Mouse (Mus musculus) cortical plate, adult 2 months (tissue): ENCODE results near the gene Fkbp1a. TPM values are rescaled to one million over a fixed set of nuclear protein-coding genes. Genes with fewer than 3 reads are reported as not detected.

Experiments
- H3K27ac ChIP-seq: fragments of 200-500 bp; 2 replicates; pipeline ENCODE4 v1.5.1; 2012; ENCODE audit warnings: low read length, control low read depth, inconsistent platforms; ENCODE audit not compliant: insufficient read depth
- H3K4me1 ChIP-seq: fragments of 200-500 bp; 2 replicates; pipeline ENCODE4 v1.6.1; 2011; ENCODE audit warnings: low read length; ENCODE audit not compliant: control insufficient read depth, insufficient read depth
- H3K4me3 ChIP-seq: fragments of 200-500 bp; 2 replicates; pipeline ENCODE4 v1.5.1; 2011; ENCODE audit warnings: mild to moderate bottlenecking, low read length, control low read depth; ENCODE audit not compliant: insufficient read depth
- CTCF ChIP-seq: fragments of 200-500 bp; IDR thresholded peaks from 2 replicates; pipeline ENCODE4 v1.5.1; 2011; ENCODE audit warnings: mild to moderate bottlenecking, control low read depth, low read length; ENCODE audit not compliant: insufficient read depth; ENCODE audit errors: extremely low read depth
- POLR2A ChIP-seq: fragments of 200-500 bp; IDR thresholded peaks from 2 replicates; pipeline ENCODE4 v1.6.1; 2011; ENCODE audit warnings: mild to moderate bottlenecking, low read length, control low read depth; ENCODE audit not compliant: insufficient read depth; ENCODE audit errors: extremely low read depth
- polyA plus RNA-seq: library from polyadenylated mRNA; depleted of rRNA; stranded (reverse); fragments of >200 nt; gene quantifications from 2 replicates; pipeline ENCODE4 v1.2.3, GENCODE M21; 2012; rRNA removed

Fkbp1a gene
- polyA plus RNA-seq, 1 experiment, result 493 TPM

GRCm38 (mm10) chr2:151598068-151598467, 55.8 kb downstream of the Fkbp1a start:
- peaks cover 21% of the 10 kb centered on the region for H3K4me1 ChIP-seq
- TF ChIP-seq CTCF (no peak), POLR2A (no peak)
- 0 out of 2 replicates have a peak overlapping the region, but pooled peaks have one; percentile 18 for H3K27ac ChIP-seq
- no peak overlapping the region for H3K4me3 ChIP-seq

- H3K4me3 ChIP-seq, result no peak overlapping the region
- no peak for TF ChIP-seq CTCF
- TF ChIP-seq POLR2A, result no peak
- peak overlapping the region; percentile 39 for H3K27ac ChIP-seq
- peaks cover 40% of the 10 kb centered on the region for H3K4me1 ChIP-seq
Measured at GRCm38 (mm10) chr2:151602106-151602505, 59.8 kb downstream of the Fkbp1a start.

- H3K27ac ChIP-seq, result peak overlapping the region; percentile 84; the same call in 1 of the 2 replicates
- no peak overlapping the region for H3K4me3 ChIP-seq
- TF ChIP-seq POLR2A, result 0 out of 2 replicates have a peak, but pooled peaks have one; percentile 8
- TF ChIP-seq CTCF, result no peak
- H3K4me1 ChIP-seq, result peaks cover 36% of the 10 kb centered on the region
Measured at GRCm38 (mm10) chr2:151603630-151604029, 61.3 kb downstream of the Fkbp1a start.

GRCm38 (mm10) chr2:151605437-151605987, 63.2 kb downstream of the Fkbp1a start:
- H3K27ac ChIP-seq, result peak overlapping the region; percentile 43
- peaks cover 45% of the 10 kb centered on the region for H3K4me1 ChIP-seq
- H3K4me3 ChIP-seq, result no peak overlapping the region
- TF ChIP-seq CTCF (no peak), POLR2A (no peak)

- no peak overlapping the region for H3K4me3 ChIP-seq
- TF ChIP-seq CTCF (no peak), POLR2A (no peak)
- peak overlapping the region; percentile 71; the same call in 1 of the 2 replicates for H3K27ac ChIP-seq
- H3K4me1 ChIP-seq, result peaks cover 30% of the 10 kb centered on the region
Measured at GRCm38 (mm10) chr2:151608435-151608834, 66.2 kb downstream of the Fkbp1a start.

GRCm38 (mm10) chr2:151609974-151610373, 67.7 kb downstream of the Fkbp1a start:
- H3K4me1 ChIP-seq, result peaks cover 22% of the 10 kb centered on the region
- H3K4me3 ChIP-seq, result no peak overlapping the region
- TF ChIP-seq POLR2A, result no peak
- 0 out of 2 replicates have a peak overlapping the region, but pooled peaks have one; percentile 18 for H3K27ac ChIP-seq

Other genes starting within 250 kb of the Fkbp1a start
- not detected in 2 replicates for gene 4921509C19Rik, start 66.3 kb upstream of the Fkbp1a start, polyA plus RNA-seq
- gene Nsfl1c, start 48.3 kb upstream of the Fkbp1a start, polyA plus RNA-seq, result 123 and 126 TPM in 2 replicates
- 1.8 TPM in 2 replicates for gene Sdcbp2, start 30.1 kb downstream of the Fkbp1a start, polyA plus RNA-seq
- gene Snph, start 90.1 kb downstream of the Fkbp1a start, polyA plus RNA-seq, result 170 and 186 TPM in 2 replicates
- 0.31 and 0.34 TPM in 2 replicates for gene Rad21l, start 126.0 kb downstream of the Fkbp1a start, polyA plus RNA-seq
- 9.4 and 10.5 TPM in 2 replicates for gene Tmem74b, start 159.5 kb downstream of the Fkbp1a start, polyA plus RNA-seq
- gene Psmf1, start 201.7 kb downstream of the Fkbp1a start, polyA plus RNA-seq, result 46.9 and 48.1 TPM in 2 replicates